Mouse (Mus musculus): ENCODE data around the gene Tead1.

DNA sequence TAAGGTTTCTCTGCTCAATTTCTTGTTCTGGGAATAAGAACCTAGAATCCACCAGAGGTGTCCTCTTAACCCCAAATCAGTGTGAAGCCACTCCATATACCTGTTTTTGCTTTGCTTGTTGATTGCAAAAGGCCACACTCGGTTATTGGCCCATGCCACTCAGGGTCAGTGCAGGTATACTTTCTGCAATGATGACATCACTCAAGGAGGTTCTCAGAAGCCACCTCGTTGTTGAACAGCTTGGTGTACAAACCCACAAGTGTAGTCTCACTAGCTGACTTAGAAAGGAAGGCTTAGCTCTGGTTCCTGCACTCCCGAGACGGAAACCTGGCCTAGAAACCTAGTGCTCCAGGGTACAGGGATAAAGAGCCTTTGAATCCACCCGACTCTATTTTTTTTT lies 263.4 kb downstream of the Tead1 start:
- no peak for TF ChIP-seq POLR2A (IDR thresholded peaks at IDR 0.05; ENCODE audit: insufficient read depth, low read depth, low read length)
- no peak for TF ChIP-seq CTCF (IDR thresholded peaks at IDR 0.05; ENCODE audit: insufficient read depth, low read depth, low read length)
